Mouse (Mus musculus) neural tube, embryonic 14.5 days (tissue): ENCODE results near the gene Gucy1b1. TPM values are rescaled to one million over a fixed set of nuclear protein-coding genes. Genes with fewer than 3 reads are reported as not detected.

Experiments
- ATAC-seq: fragments of 200-750 bp; cut with Nextera tagmentation; 2 replicates; pipeline ENCODE4 v1.8.0; 2017; ENCODE audit warnings: low read depth, mild to moderate bottlenecking, moderate TSS enrichment, moderate library complexity
- H3K27ac ChIP-seq: fragments of 300-500 bp; sonication (generic); 2 replicates; pipeline ENCODE4 v1.5.1; 2014; ENCODE audit warnings: low read depth, mild to moderate bottlenecking, control low read depth, low read length, moderate library complexity, mixed read lengths
- H3K27me3 ChIP-seq: fragments of 300-500 bp; sonication (generic); 2 replicates; pipeline ENCODE4 v1.6.1; 2014; ENCODE audit warnings: low read length; ENCODE audit not compliant: control insufficient read depth, insufficient read depth
- H3K36me3 ChIP-seq: fragments of 300-500 bp; sonication (generic); 2 replicates; pipeline ENCODE4 v1.6.1; 2014; ENCODE audit warnings: low read length, mixed read lengths; ENCODE audit not compliant: control insufficient read depth, insufficient read depth
- H3K4me1 ChIP-seq: fragments of 300-500 bp; sonication (generic); 2 replicates; pipeline ENCODE4 v1.6.1; 2014; ENCODE audit warnings: low read length; ENCODE audit not compliant: control insufficient read depth, insufficient read depth
- H3K4me2 ChIP-seq: fragments of 300-500 bp; sonication (generic); 2 replicates; pipeline ENCODE4 v1.6.1; 2014; ENCODE audit warnings: mild to moderate bottlenecking, low read depth, low read length, control low read depth
- H3K4me3 ChIP-seq: fragments of 300-500 bp; sonication (generic); 2 replicates; pipeline ENCODE4 v1.5.1; 2014; ENCODE audit warnings: low read depth, low read length, control low read depth, mixed read lengths
- H3K9ac ChIP-seq: fragments of 300-500 bp; sonication (generic); replicated peaks from 2 replicates; pipeline ENCODE4 v1.6.1; 2014; ENCODE audit warnings: low read depth, mild to moderate bottlenecking, control low read depth, low read length, mixed read lengths
- H3K9me3 ChIP-seq: fragments of 300-500 bp; sonication (generic); 2 replicates; pipeline ENCODE4 v1.6.1; 2016; ENCODE audit warnings: low read length; ENCODE audit not compliant: control insufficient read depth
- whole genome bisulfite sequencing: fragments of 180-500 bp; shearing (Covaris S2); extraction: QIAGEN DNeasy Blood & Tissue Kit; methylation state at CpG from one replicate; pipeline ENCODE4 v1.1.7; 2014; 5-methylcytosine and 5-hydroxymethylcytosine counted together
- polyA plus RNA-seq: library from polyadenylated mRNA; unstranded; fragments of >200 nt; fragmentation: Nextera tagmentation; extraction: Ambion mirVana; gene quantifications from 2 replicates; pipeline ENCODE4 v1.2.1, GENCODE M21; 2014

Gucy1b1 gene
- polyA plus RNA-seq = 38.5 and 47.5 TPM in 2 replicates

- Histone ChIP-seq H3K27me3 (no peaks in the 10 kb centered on the region), H3K9ac (peak within 1 kb of the TSS; percentile 52), H3K4me3 (peak within 1 kb of the TSS; percentile 49), H3K9me3 (no peaks in the 10 kb centered on the region), H3K36me3 (no peaks in the 10 kb centered on the region), H3K4me2 (peak within 1 kb of the TSS; percentile 87), H3K4me1 (no peaks in the 10 kb centered on the region), H3K27ac (peak within 1 kb of the TSS; percentile 13)
- ATAC-seq = peak; percentile 99
- WGBS = 3% methylated on average over 25 of the region's 25 CpGs
These were observed at the start of gene Gucy1b1 for GRCm38 (mm10) chr3:82074201-82074851. Gene Gucy1b1 (minus strand): TSS chr3:82074689.

GRCm38 (mm10) chr3:82118916-82119315 is 44.4 kb upstream of the Gucy1b1 start:
- Histone ChIP-seq H3K9me3 (no peaks in the 10 kb centered on the region), H3K4me3 (no peak overlapping the region)
- 86% methylated on average over 1 of the region's 1 CpGs for WGBS

GRCm38 (mm10) chr3:82112439-82112838 is 38.0 kb upstream of the Gucy1b1 start:
- ATAC-seq = no peak
- Histone ChIP-seq H3K27me3 (no peaks in the 10 kb centered on the region), H3K27ac (no peak overlapping the region), H3K4me1 (no peaks in the 10 kb centered on the region), H3K9ac (no peak overlapping the region), H3K4me2 (no peak overlapping the region), H3K4me3 (no peak overlapping the region), H3K9me3 (no peaks in the 10 kb centered on the region), H3K36me3 (no peaks in the 10 kb centered on the region)
- 60% methylated on average over 2 of the region's 2 CpGs for WGBS

More at GRCm38 (mm10) chr3:82118916-82119315, 44.4 kb upstream of the Gucy1b1 start:
- no peak overlapping the region for H3K9ac ChIP-seq
- no peak overlapping the region for H3K27ac ChIP-seq
- H3K27me3 ChIP-seq = no peaks in the 10 kb centered on the region
- no peak overlapping the region for H3K4me2 ChIP-seq
- H3K36me3 ChIP-seq = no peaks in the 10 kb centered on the region
- H3K4me1 ChIP-seq = no peaks in the 10 kb centered on the region
- no peak for ATAC-seq

- Histone ChIP-seq H3K9me3 (no peaks in the 10 kb centered on the region), H3K9ac (no peak overlapping the region), H3K27ac (no peak overlapping the region), H3K36me3 (no peaks in the 10 kb centered on the region), H3K4me3 (no peak overlapping the region), H3K4me1 (no peaks in the 10 kb centered on the region), H3K27me3 (no peaks in the 10 kb centered on the region), H3K4me2 (no peak overlapping the region)
- WGBS = 81% methylated on average over 3 of the region's 3 CpGs
- ATAC-seq = no peak
These were observed 37.5 kb upstream of the Gucy1b1 start for GRCm38 (mm10) chr3:82111986-82112385.

GRCm38 (mm10) chr3:82108951-82109350 is 34.5 kb upstream of the Gucy1b1 start:
- no peak overlapping the region for H3K4me2 ChIP-seq
- H3K9ac ChIP-seq = no peak overlapping the region
- no peaks in the 10 kb centered on the region for H3K36me3 ChIP-seq
- H3K9me3 ChIP-seq = no peaks in the 10 kb centered on the region
- no peaks in the 10 kb centered on the region for H3K27me3 ChIP-seq
- no peak for ATAC-seq
- 93% methylated on average over 15 of the region's 15 CpGs for WGBS
- H3K4me3 ChIP-seq = no peak overlapping the region
- H3K4me1 ChIP-seq = no peaks in the 10 kb centered on the region
- no peak overlapping the region for H3K27ac ChIP-seq

GRCm38 (mm10) chr3:82104229-82104628 is 29.7 kb upstream of the Gucy1b1 start:
- Histone ChIP-seq H3K27ac (no peak overlapping the region), H3K9me3 (no peaks in the 10 kb centered on the region), H3K36me3 (no peaks in the 10 kb centered on the region), H3K4me3 (no peak overlapping the region), H3K27me3 (no peaks in the 10 kb centered on the region), H3K9ac (no peak overlapping the region), H3K4me1 (no peaks in the 10 kb centered on the region), H3K4me2 (no peak overlapping the region)
- WGBS = 66% methylated on average over 6 of the region's 6 CpGs
- ATAC-seq = no peak

GRCm38 (mm10) chr3:82099127-82099526 is 24.6 kb upstream of the Gucy1b1 start:
- H3K27ac ChIP-seq = no peak overlapping the region
- H3K9ac ChIP-seq = no peak overlapping the region
- H3K27me3 ChIP-seq = no peaks in the 10 kb centered on the region
- H3K4me2 ChIP-seq = no peak overlapping the region
- no peaks in the 10 kb centered on the region for H3K9me3 ChIP-seq
- WGBS = 92% methylated on average over 6 of the region's 6 CpGs
- H3K4me1 ChIP-seq = no peaks in the 10 kb centered on the region
- H3K4me3 ChIP-seq = no peak overlapping the region
- ATAC-seq = no peak
- H3K36me3 ChIP-seq = no peaks in the 10 kb centered on the region

GRCm38 (mm10) chr3:82096801-82097200 is 22.3 kb upstream of the Gucy1b1 start:
- Histone ChIP-seq H3K4me2 (no peak overlapping the region), H3K4me1 (no peaks in the 10 kb centered on the region), H3K9me3 (no peaks in the 10 kb centered on the region), H3K36me3 (no peaks in the 10 kb centered on the region), H3K9ac (no peak overlapping the region), H3K4me3 (no peak overlapping the region), H3K27me3 (no peaks in the 10 kb centered on the region), H3K27ac (no peak overlapping the region)
- WGBS = 76% methylated on average over 2 of the region's 2 CpGs
- ATAC-seq = no peak

GRCm38 (mm10) chr3:82073741-82074181 is 728 bp downstream of the Gucy1b1 start:
- H3K9me3 ChIP-seq = no peaks in the 10 kb centered on the region
- H3K36me3 ChIP-seq = no peaks in the 10 kb centered on the region
- WGBS = 0% methylated on average over 34 of the region's 34 CpGs
- ATAC-seq = peak; percentile 79
- H3K9ac ChIP-seq = peak overlapping the region; percentile 52
- no peaks in the 10 kb centered on the region for H3K27me3 ChIP-seq
- H3K27ac ChIP-seq = peak overlapping the region; percentile 13
- H3K4me1 ChIP-seq = no peaks in the 10 kb centered on the region
- peak overlapping the region; percentile 49 for H3K4me3 ChIP-seq
- peak overlapping the region; percentile 87 for H3K4me2 ChIP-seq
